Mouse (Mus musculus) neutrophil, adult 5-6 weeks (primary cell): ENCODE measurements around the gene Rps27rt. TPM values are rescaled to one million over a fixed set of nuclear protein-coding genes. Genes with fewer than 3 reads are reported as not detected.
A peak's percentile ranks its signal among the peaks of the same experiment; 100 is the strongest.

ENCODE experiments used
- ATAC-seq: fragments of 151-379, 151-347 bp; 2 replicates; pipeline ENCODE4 v1.8.0; 2017; ENCODE audit warnings: mild to moderate bottlenecking, moderate TSS enrichment; ENCODE audit not compliant: insufficient number of reproducible peaks, poor library complexity, low FRiP score, severe bottlenecking; ENCODE audit errors: extremely low read depth
- total RNA-seq: library from RNA; stranded (forward); fragments of 200-1000 nt; gene quantifications from 2 replicates; pipeline ENCODE4 v1.2.3, GENCODE M21; 2017

The Rps27rt gene
- total RNA-seq, 1 experiment from 2014 or later, result 168 TPM

DNA sequence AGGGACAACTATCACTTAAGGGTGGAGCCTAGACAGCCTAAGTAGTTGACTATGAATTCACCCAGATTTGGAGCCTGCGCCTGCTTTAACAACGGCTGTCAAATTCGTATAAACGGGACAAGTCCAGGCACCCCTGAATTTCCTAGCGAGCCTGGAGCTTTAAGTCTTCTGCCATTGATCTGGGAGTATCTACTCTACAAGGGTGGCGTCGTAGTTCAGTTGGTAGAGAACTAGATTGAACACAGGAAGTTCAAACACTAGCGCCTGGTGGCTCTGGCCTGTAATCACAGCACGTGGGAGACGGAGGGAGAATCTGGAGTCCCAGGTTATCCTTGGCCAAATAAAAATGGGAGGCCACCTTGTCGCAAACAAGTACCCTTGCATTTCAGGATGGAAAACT is 48.3 kb downstream of the Rps27rt start:
- no peak for ATAC-seq

DNA sequence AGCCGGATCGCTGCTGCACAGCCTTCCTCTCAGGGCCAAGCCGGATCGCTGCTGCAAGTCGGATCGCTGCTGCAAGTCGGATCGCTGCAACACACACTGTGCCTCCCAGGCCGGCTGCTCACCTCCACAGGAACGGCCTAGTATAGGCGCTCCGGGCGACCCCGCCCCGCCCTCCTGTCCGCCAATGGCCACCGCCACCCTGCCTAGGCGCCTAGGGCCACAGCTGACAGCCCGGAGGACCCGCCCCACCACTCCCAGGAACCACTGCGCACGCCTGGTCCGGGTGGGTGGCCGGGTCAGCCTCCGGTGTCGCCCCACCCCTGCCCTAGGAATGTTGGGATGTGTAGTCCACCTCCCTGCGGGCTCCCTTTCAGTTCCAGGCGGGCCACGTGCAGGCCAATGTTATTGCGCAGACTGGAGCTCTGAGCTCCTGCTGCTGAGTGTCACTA is 48.8 kb downstream of the Rps27rt start, which contains the start of gene Gpd1l:
Gene Gpd1l (minus strand): TSS at position 265 of the 449 bp plus-strand sequence.
- ATAC-seq, result peak; percentile 86

DNA sequence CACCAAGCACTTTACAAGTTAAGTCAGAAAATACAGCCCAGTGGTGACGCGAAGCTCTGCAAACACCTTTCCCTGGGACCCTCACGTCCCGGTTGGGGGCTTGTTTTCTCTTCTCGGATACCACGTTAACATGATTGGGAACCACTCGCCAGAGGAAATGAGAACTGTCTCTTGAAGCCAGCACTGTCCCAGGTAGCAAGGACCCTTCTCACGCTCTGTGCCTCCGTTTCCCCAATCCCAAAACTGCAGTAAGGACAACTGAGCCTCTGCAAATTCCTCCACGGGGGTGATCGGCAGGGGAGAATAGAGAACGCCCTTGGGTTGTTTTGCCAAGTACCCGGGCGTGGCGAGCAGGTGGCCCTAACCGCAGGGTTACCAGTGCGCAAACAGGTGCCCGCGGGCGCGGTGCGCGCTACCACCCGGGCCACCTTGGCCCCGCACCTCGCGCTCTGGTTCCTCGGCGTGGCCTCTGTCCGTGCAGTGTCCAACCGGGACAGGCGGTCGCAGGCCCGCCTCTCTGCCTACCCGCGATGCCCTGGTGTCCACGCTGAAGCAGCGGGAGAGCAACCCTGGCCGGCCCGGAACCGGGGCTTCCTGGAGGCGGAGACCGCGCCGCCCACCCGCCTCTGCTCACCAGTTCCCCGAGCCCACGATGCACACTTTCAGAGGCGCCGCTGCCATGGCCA is 49.4 kb downstream of the Rps27rt start:
- ATAC-seq, result peak; percentile 10; the same call in 1 of the 2 replicates

DNA sequence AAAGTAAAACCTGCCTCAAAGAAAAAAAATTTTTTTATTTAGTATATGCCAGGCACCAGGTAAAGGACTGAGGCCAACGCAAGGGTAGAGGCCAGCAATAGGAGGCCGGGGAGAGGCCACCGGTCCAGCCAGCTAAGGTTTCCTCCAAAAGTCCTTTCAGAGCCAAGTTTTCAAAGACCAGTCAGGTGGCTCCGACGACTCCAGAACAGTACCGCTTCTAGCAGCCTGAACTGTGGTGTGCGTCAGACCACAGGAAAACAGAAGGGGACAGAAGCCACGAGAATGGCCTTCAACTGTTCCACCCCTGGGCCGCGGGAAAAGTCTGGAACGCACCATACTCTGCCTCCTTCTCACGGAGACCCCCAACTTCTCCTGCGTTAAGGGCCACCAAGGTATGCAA is 49.9 kb downstream of the Rps27rt start:
- no peak for ATAC-seq

Other genes starting within 250 kb of the Rps27rt start
- gene Cmtm7, start 200.9 kb downstream of the Rps27rt start, total RNA-seq, result 130 and 159 TPM in 2 replicates
- gene Cmtm8, start 138.6 kb downstream of the Rps27rt start, total RNA-seq, result 2.1 and 3.3 TPM in 2 replicates
- gene Gpd1l, start 48.8 kb downstream of the Rps27rt start, total RNA-seq, result 86.6 and 89.4 TPM in 2 replicates
- gene Osbpl10, start 4.2 kb downstream of the Rps27rt start, total RNA-seq, result not detected in 2 replicates